Mouse (Mus musculus): Measurements from ENCODE around the gene Id4.

DNA sequence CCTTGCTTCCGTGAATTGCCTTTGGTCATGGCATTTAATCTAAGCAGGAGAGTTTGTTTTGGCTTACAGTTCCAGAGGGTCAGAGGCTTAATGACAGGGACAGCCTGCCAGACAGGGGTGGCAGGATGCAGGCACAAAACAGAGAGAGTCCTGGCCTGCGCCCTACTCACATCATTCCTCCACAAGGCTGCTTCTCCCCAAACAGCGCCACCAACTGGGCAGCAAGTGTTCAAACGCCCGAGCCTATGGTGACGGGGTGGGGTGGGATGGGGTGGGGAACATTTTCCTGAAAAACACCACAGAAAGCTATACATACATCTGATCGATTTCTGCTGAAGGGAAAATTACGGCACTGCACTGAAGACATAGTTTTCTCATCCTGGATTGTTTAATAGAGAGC lies 6.0 kb upstream of the Id4 start:
- TF ChIP-seq CTCF (IDR thresholded peaks at IDR 0.05; ENCODE audit: borderline replicate concordance, extremely low read depth, insufficient read depth, insufficient read length) (no peak), POLR2A (IDR thresholded peaks at IDR 0.05; ENCODE audit: borderline replicate concordance, extremely low read depth, insufficient read depth, insufficient read length, poor library complexity, severe bottlenecking) (no peak)

All from brain, embryonic 14.5 days (tissue).